Mouse (Mus musculus) heart, postnatal 25 days (tissue): ENCODE results near the gene AW011738. TPM values are rescaled to one million over a fixed set of nuclear protein-coding genes. Genes with fewer than 3 reads are reported as not detected.

Source experiments
- DNase-seq: peaks from one replicate; pipeline ENCODE4 v3.0.0; 2022; ENCODE audit warnings: low spot score
- intact Hi-C: fragments of 180-260 bp; cut with DNase I; formaldehyde crosslinking; loops from one replicate; pipeline ENCODE4 v1.15.1; 2025
- microRNA-seq: library from miRNA; unstranded; fragments of <30 nt; microRNA quantifications from one replicate; pipeline ENCODE4 v1.2.0, GENCODE M21; 2022
- total RNA-seq, 2 experiments: library from RNA; stranded (reverse); gene quantifications; 2 replicates each; pipeline ENCODE4 v1.2.3; 2021

AW011738 gene
- total RNA-seq, 2 experiments from 2014 or later = 6.3 to 6.9 TPM

DNA sequence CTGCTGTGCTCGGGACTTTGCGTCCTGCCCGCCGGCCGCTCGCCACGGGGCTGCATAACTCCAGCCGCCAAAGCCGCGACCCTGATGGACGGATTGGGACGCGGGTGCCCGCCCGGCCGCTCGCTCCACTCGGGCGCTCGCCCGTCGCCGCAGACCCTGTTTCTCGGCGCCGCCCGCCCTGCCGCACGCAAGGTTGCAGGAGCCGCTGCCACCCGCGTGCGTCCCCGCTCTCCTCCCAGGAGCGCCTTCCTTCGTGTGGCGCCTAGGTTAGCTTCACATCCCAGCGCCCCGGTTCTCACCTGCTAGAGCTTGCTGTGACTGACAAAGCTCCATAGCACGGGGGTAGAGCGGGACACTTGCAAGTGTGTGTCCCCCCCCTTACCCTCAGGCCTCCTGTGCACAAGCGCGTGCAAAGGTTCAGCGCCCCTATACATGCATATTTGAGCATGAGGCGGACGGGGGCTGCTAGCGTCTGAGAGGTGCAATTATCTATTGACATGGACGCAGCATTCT, 31.7 kb downstream of the AW011738 start, which contains the start of gene Plekhn1:
TSS of gene Plekhn1 (minus strand) at position 157 of the 513 bp plus-strand sequence.
- intact Hi-C loops = loop anchor here (2.0 to 5.0 kb wide), 2 partner anchors 32 to 122 kb away; partner anchors contain the start of gene AW011738
- DNase-seq = peak; percentile 42

GRCm38 (mm10) chr4:156235360-156235770, 32.3 kb downstream of the AW011738 start:
- DNase-seq = no peak
- intact Hi-C loops = loop anchor here (2.0 kb wide), 1 partner anchor 33 kb away; the partner anchor contains the start of gene AW011738

GRCm38 (mm10) chr4:156235808-156236533, 32.9 kb downstream of the AW011738 start, which contains the start of gene Noc2l:
Noc2l (plus strand) TSS chr4:156236010.
- intact Hi-C loops = loop anchor here (2.0 kb wide), 1 partner anchor 33 kb away; the partner anchor contains the start of gene AW011738
- DNase-seq = peak; percentile 78

DNA sequence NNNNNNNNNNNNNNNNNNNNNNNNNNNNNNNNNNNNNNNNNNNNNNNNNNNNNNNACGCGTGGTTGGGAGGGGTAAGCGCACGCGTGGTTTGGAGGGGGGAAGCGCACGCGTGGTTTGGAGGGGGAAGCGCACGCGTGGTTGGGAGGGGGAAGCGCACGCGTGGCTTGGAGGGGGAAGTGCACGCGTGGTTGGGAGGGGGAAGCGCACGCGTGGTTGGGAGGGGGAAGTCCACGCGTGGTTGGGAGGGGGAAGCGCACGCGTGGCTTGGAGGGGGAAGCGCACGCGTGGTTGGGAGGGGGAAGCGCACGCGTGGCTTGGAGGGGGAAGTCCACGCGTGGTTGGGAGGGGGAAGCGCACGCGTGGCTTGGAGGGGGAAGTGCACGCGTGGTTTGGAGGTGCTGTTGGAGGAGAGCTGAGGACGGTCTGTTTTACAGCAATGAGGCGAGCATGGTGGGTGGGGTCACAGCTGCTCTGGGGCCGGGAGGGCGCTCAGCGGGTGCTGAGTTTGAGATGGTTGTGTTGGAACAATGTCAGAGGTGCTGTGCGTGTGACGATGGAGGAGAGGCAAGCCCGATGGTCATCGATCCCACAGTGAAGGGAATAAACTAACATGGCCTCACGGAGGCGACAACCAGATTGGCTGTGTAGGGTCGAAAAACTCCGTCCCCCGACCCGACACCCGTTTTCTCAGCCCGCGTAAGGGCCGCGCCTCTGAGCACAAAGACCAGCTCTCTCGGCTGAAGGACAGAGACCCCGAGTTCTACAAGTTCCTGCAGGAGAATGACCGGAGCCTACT, 33.7 kb downstream of the AW011738 start:
- intact Hi-C loops = no loop called here
- DNase-seq = no peak

DNA sequence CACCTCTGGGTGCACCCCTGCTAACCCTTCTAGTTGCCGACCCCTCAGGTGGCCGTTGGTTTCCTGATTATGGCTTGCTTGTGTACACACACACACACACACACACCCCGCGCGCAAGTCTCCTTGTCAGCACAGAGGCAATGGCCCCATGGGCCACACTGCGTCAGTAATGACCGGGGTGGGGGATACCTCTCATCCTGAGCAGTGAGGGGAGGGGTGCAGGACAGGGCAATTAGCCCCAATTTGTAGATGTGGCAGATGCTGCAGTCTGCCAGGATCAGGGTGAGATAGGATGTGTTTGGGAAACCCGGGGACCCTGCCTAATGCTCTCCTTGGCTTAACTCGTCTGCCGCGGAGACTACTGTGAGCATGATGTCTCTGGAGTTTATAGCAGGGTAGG, 46.5 kb downstream of the AW011738 start:
- no peak for DNase-seq
- intact Hi-C loops = no loop called here

DNA sequence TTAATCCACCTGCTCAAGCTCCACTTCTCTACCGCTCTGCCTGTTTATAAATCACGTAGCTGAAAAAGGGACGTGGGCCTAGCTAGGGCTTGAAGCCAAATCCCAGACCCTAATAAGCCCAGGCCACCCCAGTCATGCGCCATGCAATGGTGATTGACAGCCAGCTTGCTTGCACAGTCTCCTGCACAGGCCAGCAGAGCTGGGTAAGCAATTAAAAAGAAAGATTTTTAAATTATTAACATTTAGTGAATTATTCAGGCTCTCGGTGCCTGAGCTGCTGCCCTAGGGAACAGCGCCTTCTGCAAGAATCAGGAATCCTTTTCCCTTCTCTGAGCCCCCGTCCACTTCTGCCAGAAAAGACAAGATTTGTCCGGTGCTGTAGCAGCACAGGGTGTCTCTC, 48.0 kb downstream of the AW011738 start:
- intact Hi-C loops = no loop called here
- no peak for DNase-seq

- intact Hi-C loops = no loop called here
- no peak for DNase-seq
Measured at GRCm38 (mm10) chr4:156252140-156252539, 49.0 kb downstream of the AW011738 start.

GRCm38 (mm10) chr4:156252619-156253018, 49.5 kb downstream of the AW011738 start:
- no peak for DNase-seq
- intact Hi-C loops = no loop called here

DNA sequence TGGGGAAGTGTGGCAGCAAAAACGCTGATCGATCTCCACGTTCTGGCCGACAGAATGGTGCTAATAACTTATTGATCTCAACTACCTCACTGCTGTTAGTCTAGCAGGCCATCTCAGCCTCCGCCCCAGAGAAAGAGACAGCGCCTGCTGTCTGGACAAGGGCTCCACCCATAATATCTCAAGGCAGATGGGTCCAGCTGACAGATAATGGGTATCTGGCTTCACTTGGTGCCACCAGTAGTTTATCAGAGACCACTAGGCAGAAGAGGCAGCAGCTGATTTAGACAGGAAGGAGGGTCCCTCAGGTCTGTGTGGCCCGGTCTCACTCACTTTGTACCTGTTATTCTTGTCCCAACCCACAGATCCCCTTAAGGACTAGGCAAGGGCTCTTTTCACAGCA, 49.9 kb downstream of the AW011738 start:
- intact Hi-C loops = no loop called here
- no peak for DNase-seq

DNA sequence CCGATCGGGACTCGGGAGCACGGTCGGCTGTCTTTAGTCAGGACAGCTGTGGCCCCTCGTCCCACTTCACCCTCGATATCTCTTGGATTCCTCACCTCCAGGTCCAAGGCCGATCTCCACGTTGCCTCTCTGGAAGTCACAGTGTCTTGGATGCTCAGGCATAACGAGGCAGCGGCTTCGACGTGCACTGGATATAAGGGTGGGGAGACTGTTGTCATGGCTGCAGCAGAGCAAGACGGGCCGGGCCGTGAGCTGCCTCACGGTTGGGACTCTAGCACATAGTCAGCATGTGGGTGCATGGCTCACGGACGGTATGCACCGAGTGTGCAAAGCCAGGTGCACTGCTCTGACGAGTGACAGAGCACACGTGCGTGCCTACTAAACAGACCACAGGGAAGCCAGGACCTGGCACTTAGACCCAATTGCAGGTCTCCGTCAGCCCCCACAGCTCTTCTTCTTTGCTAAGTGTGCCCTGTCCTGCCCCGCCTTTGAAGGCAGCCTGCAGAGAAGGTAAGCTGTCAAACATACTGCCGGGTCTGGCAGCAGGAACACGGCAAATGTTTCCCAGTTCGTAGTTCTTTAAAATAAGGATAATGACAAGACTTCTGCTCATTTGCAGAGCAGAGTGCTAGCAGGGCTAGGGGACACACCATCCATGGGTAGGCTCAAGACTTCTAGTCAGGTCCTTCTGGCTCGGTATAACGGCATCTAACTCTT, 51.4 kb downstream of the AW011738 start:
- DNase-seq = no peak
- intact Hi-C loops = no loop called here

Small RNA genes within 50 kb of the gene (microRNA-seq; reads per million reads assigned to microRNA genes)
- 5.0 reads per million, percentile 13 among the genes with 10 or more reads in this experiment for gene Mir7658

Other genes with a start within 250 kb of the AW011738 start
- gene C1qtnf12, start 241.0 kb upstream of the AW011738 start, total RNA-seq = 10 to 100 TPM; 13.3 to 14.6 TPM
- 1 to 10 TPM; 2.4 to 2.7 TPM for gene B3galt6, start 210.7 kb upstream of the AW011738 start, total RNA-seq
- 10 to 100 TPM; 77.3 to 81.8 TPM for gene Sdf4, start 210.4 kb upstream of the AW011738 start, total RNA-seq
- under 1 TPM in 1 of 2 experiments, not detected in 1; 0.23 TPM for gene Tnfrsf4, start 189.5 kb upstream of the AW011738 start, total RNA-seq
- gene Tnfrsf18, start 177.1 kb upstream of the AW011738 start, total RNA-seq = under 1 TPM in 1 of 2 experiments, not detected in 1; 0.34 TPM
- not detected for gene Ttll10, start 143.9 kb upstream of the AW011738 start, total RNA-seq
- 1 to 10 TPM; 3.3 to 3.6 TPM for gene 9430015G10Rik, start 93.3 kb upstream of the AW011738 start, total RNA-seq
- gene Rnf223, start 72.8 kb upstream of the AW011738 start, total RNA-seq = under 1 TPM in 1 of 2 experiments, not detected in 1; 0.10 TPM
- gene Agrn, start 5.8 kb upstream of the AW011738 start, total RNA-seq = 10 to 100 TPM; 35.3 to 40.4 TPM
- 1 to 10 TPM; 3.2 to 4.5 TPM for gene Isg15, start 2.5 kb upstream of the AW011738 start, total RNA-seq
- 100 to 1,000 TPM; 227 to 246 TPM for gene Perm1, start 12.6 kb downstream of the AW011738 start, total RNA-seq
- gene Plekhn1, start 31.6 kb downstream of the AW011738 start, total RNA-seq = 10 to 100 TPM; 10.5 to 10.6 TPM
- 10 to 100 TPM; 22.6 to 22.9 TPM for gene Noc2l, start 32.7 kb downstream of the AW011738 start, total RNA-seq
- gene Samd11, start 52.4 kb downstream of the AW011738 start, total RNA-seq = not detected
- not detected for gene Vmn2r-ps159, start 127.8 kb downstream of the AW011738 start, total RNA-seq